10 mouse cellular contexts compared by ENCODE assay signal in the genomic region with DNA sequence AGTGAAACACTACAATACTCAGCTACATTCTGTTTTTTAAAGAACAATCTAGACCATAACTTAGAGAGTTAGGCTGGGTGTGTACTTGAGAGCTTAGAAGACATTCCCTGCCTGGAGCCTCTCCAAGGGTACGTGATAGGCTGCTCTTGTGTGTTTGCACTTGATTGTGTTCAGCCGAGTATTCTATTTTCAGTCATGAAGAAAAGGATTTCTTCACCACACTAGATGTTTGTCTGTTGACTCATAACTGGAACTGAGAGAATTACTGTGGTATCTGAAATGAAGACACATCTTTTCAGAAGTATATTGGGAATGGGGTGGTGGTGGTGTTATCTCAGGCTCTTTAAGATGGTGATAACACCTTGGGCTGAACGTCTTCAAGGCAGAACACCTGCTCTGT.
A peak's percentile ranks its signal among the peaks of the same experiment; 100 is the strongest.
DNase-seq lines count a peak whose midpoint lies in the region; ATAC-seq and TF ChIP-seq lines count a peak whose summit lies in the region.
"Had no signal": no experiment of that assay in that cellular context is flagged by ENCODE, and none has a peak within 500 bp of the region (broad histone marks: within the 10 kb centered on the region; RNA-seq: fewer than 3 reads in every experiment).

No protein-coding gene starts in this region.

- CTCF ChIA-PET in Patski (lab: Charles Lee): interaction anchor here (1.0 to 2.1 kb wide), 2 partner anchors 10 to 15 kb away, joined by 3 to 5 read pairs; no protein-coding TSS in a partner anchor

- H3K4me1 ChIP-seq in heart, embryonic 10.5 days: peaks cover 38% of the 10 kb centered on the region
- H3K4me1 ChIP-seq in midbrain, embryonic 13.5 days (replicated peaks): peaks cover 13% of the 10 kb centered on the region

- peaks cover 4% of the 10 kb centered on the region; the same call in 1 of the 2 replicates for H3K36me3 ChIP-seq in heart, embryonic 10.5 days
- H3K36me3 ChIP-seq in midbrain, embryonic 13.5 days: 0 out of 2 replicates have a peak, but pooled peaks cover 4% of the 10 kb centered on the region

- no peak overlapping the region for H3K9ac ChIP-seq in midbrain, embryonic 13.5 days (replicated peaks)

- peak; percentile 94 for ATAC-seq in Patski
- no peak for ATAC-seq in midbrain, embryonic 13.5 days

- no peaks in the 10 kb centered on the region for H3K9me3 ChIP-seq in heart, embryonic 10.5 days
- H3K9me3 ChIP-seq in midbrain, embryonic 13.5 days: no peaks in the 10 kb centered on the region

- POLR2A ChIA-PET in Patski (lab: Charles Lee): no interaction called here

- no peak overlapping the region for H3K4me2 ChIP-seq in midbrain, embryonic 13.5 days (replicated peaks)

- 36% methylated on average over 3 of the region's 3 CpGs for WGBS in heart, embryonic 10.5 days
- 93% methylated on average over 3 of the region's 3 CpGs for WGBS in midbrain, embryonic 13.5 days

- DNase-seq in CD4-positive, CD25-positive, alpha-beta regulatory T cell, adult 2 months (ENCODE audit: low read depth, low spot score): peak; percentile 33
- DNase-seq in Patski (ENCODE audit: low read depth, low spot score): peak; percentile 51
- DNase-seq in heart, embryonic 10.5 days (ENCODE audit: low spot score): no peak
- DNase-seq in lung, postnatal 10 days: peak; percentile 62
- DNase-seq in thymus, postnatal 25 days: no peak
- no peak for DNase-seq in layer of hippocampus, postnatal 36 days
- DNase-seq: kidney, adult 2 months had no signal

- H3K4me3 ChIP-seq in heart, embryonic 10.5 days: no peak overlapping the region
- H3K4me3 ChIP-seq in midbrain, embryonic 13.5 days (replicated peaks): no peak overlapping the region
- H3K4me3 ChIP-seq: left cerebral cortex, adult 2 months had no signal

- peak overlapping the region; percentile 56; the same call in 1 of the 2 replicates for H3K27ac ChIP-seq in heart, embryonic 10.5 days
- no peak overlapping the region for H3K27ac ChIP-seq in midbrain, embryonic 13.5 days
- H3K27ac ChIP-seq: left cerebral cortex, adult 2 months; macrophage had no signal

- no peaks in the 10 kb centered on the region for H3K27me3 ChIP-seq in Patski
- H3K27me3 ChIP-seq in heart, embryonic 10.5 days (ENCODE audit: insufficient read depth, poor library complexity, severe bottlenecking): no peaks in the 10 kb centered on the region
- H3K27me3 ChIP-seq in midbrain, embryonic 13.5 days: no peaks in the 10 kb centered on the region

- no peak for TF ChIP-seq CTCF in Patski (IDR thresholded peaks at IDR 0.05)

- in situ Hi-C loops in Patski (cut with MboI; ENCODE audit: low pct_unique_long_range_greater_than_20kb): no loop called here

Comparison
In these comparisons a context has a peak if more than half of its experiments do, and no peak if none do; other contexts are left out.
1. DNase-seq: peak in CD4-positive, CD25-positive, alpha-beta regulatory T cell, adult 2 months (single experiment), Patski (single experiment) and lung, postnatal 10 days (single experiment); none in heart, embryonic 10.5 days (single experiment), thymus, postnatal 25 days (single experiment) and layer of hippocampus, postnatal 36 days (0 of 2).